Mouse (Mus musculus) heart, embryonic 16.5 days (tissue): ENCODE results near the gene Slc4a4. TPM values are rescaled to one million over a fixed set of nuclear protein-coding genes. Genes with fewer than 3 reads are reported as not detected.

Source experiments
- ATAC-seq: fragments of 200-750 bp; cut with Nextera tagmentation; replicated peaks from 2 replicates; pipeline ENCODE4 v1.8.0; 2017; ENCODE audit warnings: moderate number of reproducible peaks; ENCODE audit not compliant: insufficient read depth, low FRiP score; ENCODE audit errors: extremely low read depth
- H3K27ac ChIP-seq: fragments of 300-500 bp; sonication (generic); 2 replicates; pipeline ENCODE4 v1.5.1; 2014; ENCODE audit warnings: mild to moderate bottlenecking, low read length, control low read depth, moderate library complexity
- H3K27me3 ChIP-seq: fragments of 300-500 bp; sonication (generic); 2 replicates; pipeline ENCODE4 v1.6.1; 2014; ENCODE audit warnings: low read length, mixed read lengths; ENCODE audit not compliant: control insufficient read depth, insufficient read depth
- H3K36me3 ChIP-seq: fragments of 300-500 bp; sonication (generic); 2 replicates; pipeline ENCODE4 v1.6.1; 2014; ENCODE audit not compliant: control insufficient read depth, insufficient read depth
- H3K4me1 ChIP-seq: fragments of 300-500 bp; sonication (generic); 2 replicates; pipeline ENCODE4 v1.6.1; 2014; ENCODE audit warnings: low read length, mixed read lengths; ENCODE audit not compliant: control insufficient read depth, insufficient read depth
- H3K4me2 ChIP-seq: fragments of 300-500 bp; sonication (generic); 2 replicates; pipeline ENCODE4 v1.6.1; 2014; ENCODE audit warnings: low read depth, mild to moderate bottlenecking, control low read depth, low read length
- H3K4me3 ChIP-seq: fragments of 300-500 bp; sonication (generic); 2 replicates; pipeline ENCODE4 v1.5.1; 2014; ENCODE audit warnings: mild to moderate bottlenecking, control low read depth, low read length
- H3K9ac ChIP-seq: fragments of 300-500 bp; sonication (generic); 2 replicates; pipeline ENCODE4 v1.6.1; 2014; ENCODE audit warnings: low read length, control low read depth
- H3K9me3 ChIP-seq: fragments of 300-500 bp; sonication (generic); replicated peaks from 2 replicates; pipeline ENCODE4 v1.6.1; 2016; ENCODE audit warnings: low read length; ENCODE audit not compliant: control insufficient read depth
- WGBS: fragments of 180-500 bp; shearing (Covaris S2); extraction: QIAGEN DNeasy Blood & Tissue Kit; methylation state at CpG from one replicate; pipeline ENCODE4 v1.1.7; 2014; 5-methylcytosine and 5-hydroxymethylcytosine counted together
- polyA plus RNA-seq: library from polyadenylated mRNA; unstranded; fragments of >200 nt; fragmentation: Nextera tagmentation; extraction: Ambion mirVana; gene quantifications from 2 replicates; pipeline ENCODE4 v1.2.1, GENCODE M21; 2015

Slc4a4 gene
- polyA plus RNA-seq, 1 experiment from 2014 or later, result 2.8 TPM

GRCm38 (mm10) chr5:89140070-89140469 is 253.5 kb downstream of the Slc4a4 start:
- no peaks in the 10 kb centered on the region for H3K27me3 ChIP-seq
- WGBS, result 91% methylated on average over 2 of the region's 2 CpGs
- H3K27ac ChIP-seq, result no peak overlapping the region
- no peak overlapping the region for H3K9ac ChIP-seq
- H3K4me1 ChIP-seq, result peaks cover 3% of the 10 kb centered on the region; the same call in 1 of the 2 replicates
- no peaks in the 10 kb centered on the region for H3K9me3 ChIP-seq
- no peak for ATAC-seq
- H3K36me3 ChIP-seq, result no peaks in the 10 kb centered on the region
- H3K4me2 ChIP-seq, result no peak overlapping the region
- no peak overlapping the region for H3K4me3 ChIP-seq

- Histone ChIP-seq H3K4me3 (no peak overlapping the region), H3K4me2 (no peak overlapping the region), H3K4me1 (peaks cover 3% of the 10 kb centered on the region; the same call in 1 of the 2 replicates), H3K9me3 (no peaks in the 10 kb centered on the region), H3K9ac (no peak overlapping the region), H3K27me3 (no peaks in the 10 kb centered on the region), H3K27ac (no peak overlapping the region), H3K36me3 (no peaks in the 10 kb centered on the region)
- WGBS, result 83% methylated on average over 2 of the region's 2 CpGs
- no peak for ATAC-seq
These were observed 255.1 kb downstream of the Slc4a4 start for GRCm38 (mm10) chr5:89141761-89142160.

- Histone ChIP-seq H3K9ac (no peak overlapping the region), H3K4me3 (no peak overlapping the region), H3K9me3 (no peaks in the 10 kb centered on the region), H3K27ac (no peak overlapping the region), H3K4me1 (peaks cover 19% of the 10 kb centered on the region; the same call in 1 of the 2 replicates), H3K36me3 (no peaks in the 10 kb centered on the region), H3K4me2 (no peak overlapping the region), H3K27me3 (no peaks in the 10 kb centered on the region)
- 80% methylated on average over 2 of the region's 2 CpGs for WGBS
- ATAC-seq, result no peak
These were observed 259.7 kb downstream of the Slc4a4 start for GRCm38 (mm10) chr5:89146276-89146675.

GRCm38 (mm10) chr5:89147282-89147790 is 260.7 kb downstream of the Slc4a4 start:
- no peak overlapping the region for H3K9ac ChIP-seq
- no peak overlapping the region for H3K4me3 ChIP-seq
- H3K4me2 ChIP-seq, result no peak overlapping the region
- peaks cover 19% of the 10 kb centered on the region; the same call in 1 of the 2 replicates for H3K4me1 ChIP-seq
- ATAC-seq, result no peak
- H3K36me3 ChIP-seq, result no peaks in the 10 kb centered on the region
- no peaks in the 10 kb centered on the region for H3K9me3 ChIP-seq
- no peaks in the 10 kb centered on the region for H3K27me3 ChIP-seq
- 50% methylated on average over 13 of the region's 13 CpGs for WGBS
- H3K27ac ChIP-seq, result no peak overlapping the region

GRCm38 (mm10) chr5:89149436-89150040 is 262.9 kb downstream of the Slc4a4 start:
- Histone ChIP-seq H3K27me3 (no peaks in the 10 kb centered on the region), H3K4me1 (peaks cover 15% of the 10 kb centered on the region; the same call in 1 of the 2 replicates), H3K9ac (no peak overlapping the region), H3K36me3 (no peaks in the 10 kb centered on the region), H3K4me2 (no peak overlapping the region), H3K4me3 (no peak overlapping the region), H3K9me3 (no peaks in the 10 kb centered on the region), H3K27ac (peak overlapping the region; percentile 72)
- 17% methylated on average over 2 of the region's 2 CpGs for WGBS
- peak; percentile 87 for ATAC-seq

GRCm38 (mm10) chr5:89151076-89151475 is 264.5 kb downstream of the Slc4a4 start:
- no peaks in the 10 kb centered on the region for H3K27me3 ChIP-seq
- ATAC-seq, result no peak
- no peaks in the 10 kb centered on the region for H3K36me3 ChIP-seq
- no peaks in the 10 kb centered on the region for H3K9me3 ChIP-seq
- WGBS, result 81% methylated on average over 3 of the region's 3 CpGs
- no peak overlapping the region for H3K4me3 ChIP-seq
- H3K4me2 ChIP-seq, result no peak overlapping the region
- H3K27ac ChIP-seq, result no peak overlapping the region
- no peak overlapping the region for H3K9ac ChIP-seq
- peaks cover 15% of the 10 kb centered on the region; the same call in 1 of the 2 replicates for H3K4me1 ChIP-seq

- Histone ChIP-seq H3K9me3 (no peaks in the 10 kb centered on the region), H3K27ac (no peak overlapping the region), H3K4me3 (no peak overlapping the region), H3K36me3 (peaks cover 5% of the 10 kb centered on the region; the same call in 1 of the 2 replicates), H3K9ac (no peak overlapping the region), H3K4me2 (no peak overlapping the region), H3K27me3 (no peaks in the 10 kb centered on the region), H3K4me1 (no peaks in the 10 kb centered on the region)
- WGBS, result 88% methylated on average over 2 of the region's 2 CpGs
- ATAC-seq, result no peak
These were observed 284.6 kb downstream of the Slc4a4 start for GRCm38 (mm10) chr5:89171025-89171718.

GRCm38 (mm10) chr5:89190063-89190462 is 303.4 kb downstream of the Slc4a4 start:
- H3K36me3 ChIP-seq, result no peaks in the 10 kb centered on the region
- H3K4me2 ChIP-seq, result no peak overlapping the region
- H3K27ac ChIP-seq, result no peak overlapping the region
- 89% methylated on average over 3 of the region's 3 CpGs for WGBS
- H3K4me3 ChIP-seq, result no peak overlapping the region
- ATAC-seq, result no peak
- no peak overlapping the region for H3K9ac ChIP-seq
- no peaks in the 10 kb centered on the region for H3K4me1 ChIP-seq
- no peaks in the 10 kb centered on the region for H3K27me3 ChIP-seq
- no peaks in the 10 kb centered on the region for H3K9me3 ChIP-seq

- no peaks in the 10 kb centered on the region for H3K36me3 ChIP-seq
- H3K4me2 ChIP-seq, result no peak overlapping the region
- no peak overlapping the region for H3K27ac ChIP-seq
- no peaks in the 10 kb centered on the region for H3K4me1 ChIP-seq
- 98% methylated on average over 3 of the region's 3 CpGs for WGBS
- H3K27me3 ChIP-seq, result no peaks in the 10 kb centered on the region
- ATAC-seq, result no peak
- H3K9ac ChIP-seq, result no peak overlapping the region
- H3K9me3 ChIP-seq, result no peaks in the 10 kb centered on the region
- H3K4me3 ChIP-seq, result no peak overlapping the region
These were observed 308.0 kb downstream of the Slc4a4 start for GRCm38 (mm10) chr5:89194654-89195053.
